Mouse (Mus musculus) T-helper 1 cell (primary cell): ENCODE measurements at regions not wholly inside any gene's neighbourhood (a gene's known extent, or its start where the extent isn't known, plus 50 kb on each side); places are given as distances from the start of the nearest gene placed in this dataset.

Experiments used
- in situ Hi-C: fragments of 300-600 bp; cut with MboI, MseI; formaldehyde crosslinking; loops from one replicate; pipeline ENCODE4 v1.15.1; 2025; ENCODE audit warnings: high pct_unique_total_duplicates

DNA sequence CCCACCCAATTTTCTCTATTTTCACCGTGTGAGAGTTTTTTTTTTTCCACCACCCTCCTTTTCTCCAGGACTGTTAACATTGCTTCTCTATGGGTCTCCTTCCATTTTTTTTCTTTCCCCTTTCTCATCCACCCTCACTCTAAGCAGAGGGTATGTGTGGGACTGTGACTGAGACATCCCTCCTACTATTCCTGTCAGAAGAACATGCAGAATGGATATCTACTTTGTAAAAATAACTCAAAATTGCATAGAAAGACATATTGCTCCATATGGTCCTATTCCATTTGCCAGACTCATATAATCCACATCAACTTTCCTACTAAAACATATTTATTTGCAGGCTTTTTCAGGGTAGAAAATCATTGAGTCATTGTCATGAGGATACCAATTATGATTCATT is 135.3 kb upstream of the Pabpc4l start:
- in situ Hi-C loops: no loop called here

DNA sequence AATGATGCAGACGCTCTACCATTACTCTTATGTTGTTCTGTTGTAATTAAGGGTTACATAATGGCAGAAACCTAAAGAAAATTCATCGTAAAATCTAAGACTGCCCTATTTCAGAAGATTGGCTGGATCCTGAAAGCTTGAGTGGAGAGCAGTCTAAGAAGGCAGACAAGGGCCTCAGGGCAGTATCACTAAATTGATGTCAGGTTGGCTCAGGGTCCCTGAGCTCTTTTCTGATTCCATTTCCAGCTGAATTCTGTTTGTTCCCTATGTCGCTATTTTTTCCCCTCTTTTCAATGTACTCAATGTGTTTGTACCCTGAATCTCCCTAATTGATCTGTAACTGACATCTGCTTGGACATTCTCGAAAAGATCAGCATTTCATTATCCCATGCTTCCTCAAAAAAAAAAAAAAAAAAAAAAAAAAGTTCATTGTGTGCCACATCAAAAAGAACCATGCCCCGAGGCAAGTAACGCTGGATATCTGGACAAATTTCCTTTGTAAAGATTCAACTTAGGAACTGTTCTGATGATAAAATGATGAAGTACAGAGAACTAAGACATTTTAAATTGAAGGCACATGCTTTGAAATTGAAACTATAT is 118.7 kb upstream of the Pabpc4l start:
- in situ Hi-C loops: no loop called here

DNA sequence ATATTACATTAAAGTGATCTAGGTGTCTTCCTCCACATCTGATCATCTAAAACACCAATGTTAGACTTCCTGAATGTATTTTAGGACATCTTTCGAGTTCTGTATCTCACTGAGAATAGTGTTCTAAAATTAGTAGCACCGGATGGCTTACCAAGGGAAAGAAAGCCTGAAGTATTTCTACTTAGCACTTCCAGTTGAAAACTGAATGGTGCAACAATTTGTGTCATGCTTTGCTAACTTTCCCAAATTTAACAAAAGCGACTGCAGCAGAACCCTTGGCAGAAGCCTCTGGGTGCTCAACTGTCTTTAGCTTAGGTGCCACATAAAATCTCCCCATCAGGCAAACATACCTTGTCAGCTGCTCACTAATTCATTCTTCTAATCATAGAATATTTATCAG is 105.6 kb upstream of the Pabpc4l start:
- in situ Hi-C loops: no loop called here

DNA sequence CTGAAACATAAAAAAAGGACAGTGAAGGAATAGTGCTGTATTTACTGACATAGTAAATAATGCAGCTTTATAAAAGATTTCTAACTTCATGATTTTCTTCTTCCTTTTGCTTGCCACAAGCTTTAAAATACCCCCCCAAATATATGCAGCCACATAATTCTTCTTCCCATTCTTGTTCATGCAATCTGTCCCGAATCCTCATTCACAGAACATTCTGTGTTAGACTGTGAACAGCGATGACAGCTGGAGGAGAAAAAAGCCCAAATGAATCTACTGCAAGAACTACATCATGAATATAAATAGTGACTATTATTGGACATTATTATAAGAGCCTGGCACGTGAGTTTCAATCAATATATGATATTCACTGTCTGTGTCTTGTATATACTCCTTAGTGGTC is 90.6 kb upstream of the Pabpc4l start:
- in situ Hi-C loops: loop anchor here (10.0 kb wide), 1 partner anchor 754 kb away; no protein-coding TSS in a partner anchor

- in situ Hi-C loops: no loop called here
Observed at GRCm38 (mm10) chr3:46511157-46511556, 63.1 kb upstream of the Pabpc4l start.

DNA sequence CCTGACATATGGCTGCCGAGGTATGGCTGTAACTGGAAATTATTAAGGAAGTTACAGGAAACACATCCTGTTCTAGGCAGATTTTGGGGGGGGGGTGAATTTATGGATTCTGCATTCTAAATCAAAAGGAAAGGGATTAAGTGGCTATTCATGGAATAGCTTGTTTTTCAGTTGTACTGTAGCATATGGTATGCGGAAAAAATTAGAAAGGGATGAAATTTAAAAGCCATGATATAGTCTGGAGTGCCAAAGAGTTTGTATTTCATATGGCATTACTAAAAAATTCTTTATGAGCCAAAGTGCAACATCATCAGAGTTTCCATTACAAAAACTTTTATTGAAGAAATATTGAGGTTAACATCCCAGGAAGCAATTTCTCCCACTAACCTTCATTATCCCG is 55.7 kb upstream of the Pabpc4l start:
- in situ Hi-C loops: no loop called here
